In the genomic region with DNA sequence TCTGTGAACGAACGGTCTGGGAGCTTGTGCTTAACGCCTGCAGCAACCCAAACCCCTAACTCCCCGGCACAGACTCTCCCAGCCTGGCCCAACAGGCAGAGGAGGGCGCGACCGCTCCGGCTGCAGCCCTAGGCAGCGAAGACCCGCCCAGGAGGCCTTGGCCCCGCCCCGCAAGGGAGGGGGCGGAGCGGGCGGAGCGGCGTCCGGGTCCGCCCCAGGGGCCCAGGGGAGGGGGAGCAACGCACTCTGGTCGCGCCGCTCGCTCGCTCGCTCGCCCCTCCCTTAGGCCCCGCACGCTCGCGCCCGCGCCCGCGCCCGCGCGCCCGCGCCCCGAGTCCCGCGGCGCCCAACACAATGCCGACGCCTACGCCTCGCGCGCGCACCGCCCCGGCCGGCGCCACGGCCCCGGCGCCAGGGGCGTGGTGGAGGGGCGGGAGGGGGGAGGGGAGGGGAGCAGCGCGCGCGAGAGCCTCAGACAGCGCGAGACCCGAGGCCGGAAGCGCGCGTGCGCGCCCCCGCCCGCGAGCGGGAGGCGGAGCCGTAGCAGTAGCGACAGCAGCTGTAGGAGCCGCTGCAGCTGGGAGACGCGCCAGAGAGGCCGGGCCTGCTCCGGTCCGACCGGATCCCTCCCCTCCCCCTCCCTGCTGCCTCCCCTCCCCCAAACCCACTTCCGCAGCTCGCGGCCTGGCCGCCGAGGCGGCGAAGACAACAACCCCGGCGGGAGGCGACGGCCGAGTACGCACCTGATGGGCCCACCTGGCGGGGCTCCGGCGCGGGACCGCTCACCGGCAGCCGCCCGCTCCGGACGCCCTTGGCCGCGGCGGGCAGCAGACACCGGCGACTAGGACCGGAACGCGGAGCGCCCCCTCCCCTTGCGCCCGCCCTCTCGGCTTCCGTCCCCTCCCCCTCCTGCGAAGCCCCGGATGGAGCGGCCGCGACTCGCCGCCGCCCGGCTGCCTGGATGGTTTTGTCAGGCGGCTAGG, we compare ENCODE assay signal across 8 mouse cellular contexts. TPM values are rescaled to one million over a fixed set of nuclear protein-coding genes. Genes with fewer than 3 reads are reported as not detected.
DNase-seq lines count a peak whose midpoint lies in the region; ATAC-seq and TF ChIP-seq lines count a peak whose summit lies in the region.

No protein-coding gene starts in this region.

- H3K27me3 ChIP-seq in embryonic facial prominence, embryonic 14.5 days (replicated peaks; ENCODE audit: control insufficient read depth, insufficient read depth, low read length), result no peaks in the 10 kb centered on the region
- H3K27me3 ChIP-seq in limb, embryonic 14.5 days (ENCODE audit: control insufficient read depth, insufficient read depth, low read length), result no peaks in the 10 kb centered on the region
- no peaks in the 10 kb centered on the region for H3K27me3 ChIP-seq in midbrain, postnatal 0 days (ENCODE audit: insufficient read depth, low read length)

- peak; percentile 94; the same call in 1 of the 2 replicates for TF ChIP-seq POLR2A in limb, embryonic 14.5 days (IDR thresholded peaks at IDR 0.05; ENCODE audit: borderline replicate concordance, extremely low read depth, insufficient read depth, insufficient read length)

- H3K9me3 ChIP-seq in embryonic facial prominence, embryonic 14.5 days (ENCODE audit: control insufficient read depth, low read length), result no peaks in the 10 kb centered on the region
- H3K9me3 ChIP-seq in limb, embryonic 14.5 days (ENCODE audit: control insufficient read depth, low read length), result no peaks in the 10 kb centered on the region
- H3K9me3 ChIP-seq in midbrain, postnatal 0 days (ENCODE audit: low read length), result no peaks in the 10 kb centered on the region

- TF ChIP-seq CTCF in midbrain, postnatal 0 days (IDR thresholded peaks at IDR 0.05), result 0 out of 2 replicates have a peak, but pooled peaks have one; percentile 1

- peak; percentile 90 for DNase-seq in 3T3-L1 (ENCODE audit: low read depth, low spot score)
- DNase-seq in adrenal gland, postnatal 4 days (ENCODE audit: low spot score in 2 of 2), result peak; percentile 86 to 88
- DNase-seq in embryonic facial prominence, embryonic 14.5 days (ENCODE audit: low spot score), result peak; percentile 97
- peak; percentile 87 for DNase-seq in heart, adult 8-10 months (ENCODE audit: low spot score)
- DNase-seq in kidney, adult 9 months, result peak; percentile 96
- DNase-seq in limb, embryonic 14.5 days (ENCODE audit: low spot score), result peak; percentile 96
- peak; percentile 97 for DNase-seq in midbrain, postnatal 0 days (ENCODE audit: low spot score)
- peak; percentile 86 to 90 for DNase-seq in spleen, postnatal 14 days (ENCODE audit: low spot score in 2 of 2)

- H3K4me2 ChIP-seq in embryonic facial prominence, embryonic 14.5 days (ENCODE audit: low read depth, low read length), result peak overlapping the region; percentile 71
- peak overlapping the region; percentile 91 for H3K4me2 ChIP-seq in limb, embryonic 14.5 days (replicated peaks; ENCODE audit: low read depth, low read length, severe bottlenecking)
- peak overlapping the region; percentile 92 for H3K4me2 ChIP-seq in midbrain, postnatal 0 days (ENCODE audit: low read depth, low read length, poor library complexity, severe bottlenecking)

- WGBS in embryonic facial prominence, embryonic 14.5 days, result 0% methylated on average over 7 of the region's 133 CpGs
- 0% methylated on average over 3 of the region's 133 CpGs for WGBS in limb, embryonic 14.5 days
- WGBS in midbrain, postnatal 0 days, result under 1% methylated on average over 33 of the region's 133 CpGs

- H3K4me1 ChIP-seq in embryonic facial prominence, embryonic 14.5 days (ENCODE audit: control insufficient read depth, insufficient read depth, low read length), result peaks cover 21% of the 10 kb centered on the region
- peaks cover 19% of the 10 kb centered on the region for H3K4me1 ChIP-seq in limb, embryonic 14.5 days (ENCODE audit: control insufficient read depth, insufficient read depth, low read length)
- H3K4me1 ChIP-seq in midbrain, postnatal 0 days (ENCODE audit: insufficient read depth, low read length), result peaks cover 21% of the 10 kb centered on the region

- H3K9ac ChIP-seq in embryonic facial prominence, embryonic 14.5 days (ENCODE audit: low read depth, low read length), result peak overlapping the region; percentile 99
- H3K9ac ChIP-seq in limb, embryonic 14.5 days (ENCODE audit: low read depth, low read length, severe bottlenecking), result peak overlapping the region; percentile 98
- peak overlapping the region; percentile 99 for H3K9ac ChIP-seq in midbrain, postnatal 0 days (replicated peaks; ENCODE audit: low read length, poor library complexity, severe bottlenecking)

- ATAC-seq in embryonic facial prominence, embryonic 14.5 days (ENCODE audit: low read depth), result peak; percentile 92
- peak; percentile 92 for ATAC-seq in limb, embryonic 14.5 days (ENCODE audit: low FRiP score, low read depth)
- peak; percentile 94 for ATAC-seq in midbrain, postnatal 0 days (ENCODE audit: low FRiP score)

- H3K4me3 ChIP-seq in embryonic facial prominence, embryonic 14.5 days (ENCODE audit: low read depth, low read length), result peak overlapping the region; percentile 97
- peak overlapping the region; percentile 98 for H3K4me3 ChIP-seq in limb, embryonic 14.5 days (replicated peaks; ENCODE audit: low read length)
- peak overlapping the region; percentile 94 for H3K4me3 ChIP-seq in midbrain, postnatal 0 days (ENCODE audit: low read depth, low read length)

- H3K27ac ChIP-seq in embryonic facial prominence, embryonic 14.5 days (replicated peaks; ENCODE audit: low read depth, low read length), result peak overlapping the region; percentile 99
- H3K27ac ChIP-seq in limb, embryonic 14.5 days (replicated peaks; ENCODE audit: low read depth, low read length), result peak overlapping the region; percentile 99
- H3K27ac ChIP-seq in midbrain, postnatal 0 days (ENCODE audit: low read depth, low read length), result peak overlapping the region; percentile 99

- 0 out of 2 replicates have a peak, but pooled peaks cover 2% of the 10 kb centered on the region for H3K36me3 ChIP-seq in embryonic facial prominence, embryonic 14.5 days (ENCODE audit: control insufficient read depth, insufficient read depth, low read length)
- H3K36me3 ChIP-seq in limb, embryonic 14.5 days (ENCODE audit: control insufficient read depth, insufficient read depth, low read length), result no peaks in the 10 kb centered on the region; the same call in 1 of the 2 replicates
- H3K36me3 ChIP-seq in midbrain, postnatal 0 days (ENCODE audit: insufficient read depth, low read length), result no peaks in the 10 kb centered on the region

RNA-seq across cellular contexts. Expression of a gene that starts 1.0 kb away (rescaled TPM):
- 10 to 100 TPM; 11.1 to 13.4 TPM for total RNA-seq in adrenal gland, postnatal 4 days (2021)
- 13.7 and 14.4 TPM in 2 replicates for polyA plus RNA-seq in embryonic facial prominence, embryonic 14.5 days (2014; fragmentation: Nextera tagmentation; extraction: Ambion mirVana)
- total RNA-seq in heart, adult 8-10 months (2022), result 1 to 10 TPM; 5.4 to 6.9 (median 5.7) TPM
- polyA plus RNA-seq in limb, embryonic 14.5 days (2012; rRNA removed), result 12.5 and 14.0 TPM in 2 replicates
- polyA plus RNA-seq in limb, embryonic 14.5 days (2014; fragmentation: Nextera tagmentation; extraction: Ambion mirVana), result 13.7 and 15.4 TPM in 2 replicates
- 17.7 and 18.5 TPM in 2 replicates for total RNA-seq in midbrain, postnatal 0 days (2014; rRNA removed)
- polyA plus RNA-seq in midbrain, postnatal 0 days (2015; fragmentation: Nextera tagmentation; extraction: Ambion mirVana), result 12.0 and 14.8 TPM in 2 replicates

RNA-seq across cellular contexts. Expression of a gene that starts 45.3 kb away (rescaled TPM):
- 10 to 100 TPM; 46.8 to 49.4 TPM for total RNA-seq in adrenal gland, postnatal 4 days (2021)
- 46.8 and 53.2 TPM in 2 replicates for polyA plus RNA-seq in embryonic facial prominence, embryonic 14.5 days (2014; fragmentation: Nextera tagmentation; extraction: Ambion mirVana)
- total RNA-seq in heart, adult 8-10 months (2022), result 10 to 100 TPM; 62.1 to 76.7 (median 69.4) TPM
- 63.4 and 64.0 TPM in 2 replicates for polyA plus RNA-seq in limb, embryonic 14.5 days (2012; rRNA removed)
- 46.3 and 53.8 TPM in 2 replicates for polyA plus RNA-seq in limb, embryonic 14.5 days (2014; fragmentation: Nextera tagmentation; extraction: Ambion mirVana)
- total RNA-seq in midbrain, postnatal 0 days (2014; rRNA removed), result 20.1 and 23.2 TPM in 2 replicates
- polyA plus RNA-seq in midbrain, postnatal 0 days (2015; fragmentation: Nextera tagmentation; extraction: Ambion mirVana), result 24.6 and 25.5 TPM in 2 replicates

RNA-seq across cellular contexts. Expression of a gene that starts 45.4 kb away (rescaled TPM):
- 10 to 100 TPM; 20.0 to 21.6 TPM for total RNA-seq in adrenal gland, postnatal 4 days (2021)
- polyA plus RNA-seq in embryonic facial prominence, embryonic 14.5 days (2014; fragmentation: Nextera tagmentation; extraction: Ambion mirVana), result 15.6 and 16.2 TPM in 2 replicates
- total RNA-seq in heart, adult 8-10 months (2022), result 10 to 100 TPM in 1 of 4 experiments, 1 to 10 TPM in 3; 7.8 to 11.7 (median 9.1) TPM
- polyA plus RNA-seq in limb, embryonic 14.5 days (2012; rRNA removed), result 21.9 and 22.0 TPM in 2 replicates
- polyA plus RNA-seq in limb, embryonic 14.5 days (2014; fragmentation: Nextera tagmentation; extraction: Ambion mirVana), result 17.3 and 18.1 TPM in 2 replicates
- 12.8 and 16.5 TPM in 2 replicates for total RNA-seq in midbrain, postnatal 0 days (2014; rRNA removed)
- 5.7 TPM in 2 replicates for polyA plus RNA-seq in midbrain, postnatal 0 days (2015; fragmentation: Nextera tagmentation; extraction: Ambion mirVana)

Comparison
In these comparisons a context has a peak if more than half of its experiments do, and no peak if none do; other contexts are left out.
1. Peak in every context shown above with its lines: DNase-seq, ATAC-seq, H3K4me3 ChIP-seq and H3K27ac ChIP-seq.